Mouse (Mus musculus) stomach, postnatal 0 days (tissue): ENCODE measurements around the gene Rnh1.

Experiments
- CTCF ChIP-seq: IDR thresholded peaks from 2 replicates; pipeline ENCODE4 v1.5.1; 2016; ENCODE audit warnings: antibody characterized with exemption, low read depth, mild to moderate bottlenecking, moderate library complexity
- EP300 ChIP-seq: optimal IDR thresholded peaks from 2 replicates; pipeline ENCODE3; 2016; ENCODE audit warnings: antibody characterized with exemption

GRCm38 (mm10) chr7:141131904-141132755, 40.5 kb downstream of the Rnh1 start:
- TF ChIP-seq CTCF (no peak), EP300 (no peak)
